Mouse (Mus musculus) urinary bladder, postnatal 36 days (tissue): ENCODE data around the gene Dnajc10.

Source experiments
- DNase-seq, 2 experiments: peaks; one replicate each; pipeline ENCODE4 v3.0.0; 2022; ENCODE audit warnings: low spot score in 2 of 2, mixed read lengths in 1 of 2

Gene Dnajc10

DNA sequence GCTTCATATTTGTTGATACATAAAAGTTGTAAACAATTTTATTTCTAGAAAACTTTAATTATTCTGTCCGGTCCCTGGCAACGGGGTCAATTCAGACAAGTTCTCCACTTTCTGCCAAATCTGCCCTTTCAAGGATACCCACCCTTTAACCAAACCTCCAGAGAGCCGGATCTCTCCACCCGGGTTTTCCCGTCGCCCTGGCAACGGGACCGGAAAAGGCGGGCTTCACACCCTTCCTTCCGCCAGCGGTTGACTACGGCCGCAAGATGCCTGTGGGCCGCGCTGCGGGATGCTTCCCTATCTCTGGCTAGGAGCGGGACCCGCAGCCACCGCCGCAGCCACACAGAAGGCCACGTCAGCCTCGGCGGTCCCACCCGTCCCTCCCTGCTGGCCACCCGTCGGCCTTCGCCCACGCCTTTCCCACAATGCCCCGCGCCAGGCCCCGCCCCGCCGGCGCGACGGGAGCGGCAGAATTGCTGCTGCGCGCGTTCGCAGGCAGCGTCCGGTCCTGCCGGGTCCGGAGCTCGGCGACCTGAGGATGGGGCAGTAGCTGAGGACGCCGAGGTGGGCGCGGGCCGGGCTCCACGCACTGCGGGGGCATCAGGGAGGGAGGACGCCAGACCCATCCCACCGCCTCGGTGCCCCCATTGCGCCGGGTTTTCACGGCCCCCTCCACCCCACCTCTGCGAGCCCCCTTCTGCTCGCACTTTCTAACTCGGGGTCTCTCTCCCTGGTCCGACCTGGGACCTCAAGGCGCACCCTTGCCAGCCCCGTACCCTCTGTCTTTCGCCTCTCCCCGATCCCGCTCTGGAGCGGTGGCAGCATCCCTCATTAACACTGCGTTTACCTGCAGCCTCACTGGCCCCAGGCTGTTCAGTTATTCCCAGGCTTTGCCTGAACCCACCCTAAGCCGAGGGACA, at the start of gene Dnajc10:
Dnajc10 (plus strand) TSS at position 225 of the 920 bp plus-strand sequence.
- peak; percentile 88 to 91 for DNase-seq

DNA sequence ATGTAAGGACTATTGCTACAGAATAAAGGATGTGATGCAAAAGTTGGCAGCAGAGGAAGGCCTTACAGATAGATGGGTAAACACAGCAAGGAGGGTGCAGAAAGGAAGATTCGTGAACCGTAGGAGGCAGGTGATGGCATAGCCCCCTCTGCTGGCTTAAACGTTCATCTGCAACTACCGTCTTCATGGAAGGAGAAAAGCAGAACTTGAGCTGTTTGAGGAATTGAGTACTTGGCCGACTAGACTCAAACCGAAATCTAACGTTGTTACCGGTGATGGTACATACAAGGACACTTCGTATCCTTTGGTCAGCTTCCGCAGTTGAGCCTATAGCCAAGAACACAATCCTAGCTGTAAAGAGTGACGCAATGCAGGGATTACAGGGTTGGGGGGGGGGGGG, 48.4 kb upstream of the Dnajc10 start:
- peak; percentile 24 to 55 for DNase-seq

DNA sequence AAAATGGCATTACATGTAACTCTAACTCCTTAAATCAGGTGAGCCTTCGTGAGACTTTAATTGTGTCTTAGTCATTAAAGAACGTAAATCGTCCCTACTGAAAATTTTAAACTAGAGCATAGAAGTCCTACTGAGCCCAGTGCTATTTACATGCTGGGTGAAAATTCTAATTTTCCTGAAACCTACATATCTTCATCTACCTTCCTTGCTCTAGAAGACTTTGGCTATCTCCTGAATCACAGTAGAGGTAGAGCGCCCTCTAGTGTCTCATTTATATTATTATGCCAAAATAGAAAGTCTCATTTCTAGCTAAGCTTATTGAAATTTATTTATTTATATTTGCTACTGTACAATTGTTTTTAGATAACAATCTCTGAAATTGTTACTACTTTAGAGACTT, 47.2 kb upstream of the Dnajc10 start:
- no peak for DNase-seq

DNA sequence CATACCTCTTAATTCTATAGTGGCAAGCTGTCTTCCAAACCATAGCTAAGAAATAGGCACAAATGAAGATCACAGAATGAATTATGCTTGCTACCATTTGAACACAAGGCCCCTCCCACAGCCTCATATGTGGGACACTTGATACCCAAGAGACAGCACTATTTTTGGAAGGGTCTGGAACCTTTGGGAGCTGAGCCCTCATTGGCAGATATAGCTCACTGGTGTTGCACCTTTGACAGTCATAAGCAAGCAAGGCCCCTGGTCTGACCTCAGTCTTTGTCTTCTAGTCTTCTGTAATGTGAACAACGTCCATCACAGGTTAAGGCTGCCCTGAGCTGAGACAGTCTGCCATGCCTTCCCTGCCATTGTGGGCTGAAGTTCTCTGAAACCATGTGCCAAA, 43.8 kb upstream of the Dnajc10 start:
- DNase-seq, result no peak

DNA sequence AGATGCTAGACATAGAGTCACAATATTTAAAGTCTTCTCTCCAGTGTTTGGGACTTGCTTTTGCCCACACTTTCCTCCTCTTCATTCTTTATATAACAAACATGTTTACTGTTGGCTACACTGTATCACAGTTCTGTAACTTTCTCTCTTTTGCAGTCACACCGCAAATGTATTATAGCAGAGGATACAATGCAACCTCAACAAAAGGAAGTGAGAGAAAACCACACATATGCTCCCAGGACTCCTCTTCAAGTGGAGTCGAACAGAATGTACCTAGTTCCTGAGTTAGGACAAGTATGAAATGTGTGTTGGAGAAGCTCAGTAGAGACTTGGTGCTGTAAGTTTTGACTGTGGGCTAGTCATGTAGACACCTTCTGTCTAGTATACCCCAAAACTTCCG, 42.2 kb upstream of the Dnajc10 start:
- DNase-seq, result no peak

DNA sequence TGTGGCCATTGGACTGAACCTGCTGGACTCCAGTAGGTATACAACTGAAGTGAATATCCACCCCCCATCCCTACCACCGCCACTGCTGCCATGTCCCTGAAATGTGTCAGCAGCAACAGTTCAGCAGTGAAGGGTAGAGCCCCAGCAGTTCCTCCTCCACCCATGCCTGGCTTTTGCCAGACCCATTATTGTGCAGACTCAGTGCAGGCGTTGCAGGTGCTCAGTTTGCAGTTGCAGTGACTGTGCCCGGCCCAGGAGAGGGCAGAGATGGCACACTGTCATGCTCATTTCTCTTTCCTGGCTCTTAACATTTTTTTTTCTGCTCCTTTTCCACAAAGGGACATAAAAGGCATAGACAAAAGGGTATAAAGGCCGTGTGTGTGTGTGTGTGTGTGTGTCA, 41.5 kb upstream of the Dnajc10 start:
- DNase-seq, result no peak

DNA sequence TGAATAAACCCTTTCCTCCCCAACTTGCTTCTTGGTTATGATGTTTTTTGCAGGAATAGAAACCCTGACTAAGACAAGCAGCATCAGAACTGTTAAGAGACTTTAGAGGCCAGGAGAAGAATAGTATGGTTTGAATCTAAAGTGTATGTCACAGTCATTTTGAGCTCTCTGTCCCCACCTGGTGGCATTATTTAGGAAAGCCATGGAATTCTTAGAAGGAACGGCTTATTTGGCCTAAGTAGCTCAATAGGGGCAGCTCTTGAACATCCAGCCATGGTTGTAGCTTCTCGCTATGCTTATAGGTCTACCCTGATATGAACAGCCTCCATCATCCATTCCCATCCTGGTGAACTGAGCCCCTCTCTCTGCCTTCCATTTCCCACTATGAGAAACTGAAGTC, 40.1 kb upstream of the Dnajc10 start:
- no peak for DNase-seq

DNA sequence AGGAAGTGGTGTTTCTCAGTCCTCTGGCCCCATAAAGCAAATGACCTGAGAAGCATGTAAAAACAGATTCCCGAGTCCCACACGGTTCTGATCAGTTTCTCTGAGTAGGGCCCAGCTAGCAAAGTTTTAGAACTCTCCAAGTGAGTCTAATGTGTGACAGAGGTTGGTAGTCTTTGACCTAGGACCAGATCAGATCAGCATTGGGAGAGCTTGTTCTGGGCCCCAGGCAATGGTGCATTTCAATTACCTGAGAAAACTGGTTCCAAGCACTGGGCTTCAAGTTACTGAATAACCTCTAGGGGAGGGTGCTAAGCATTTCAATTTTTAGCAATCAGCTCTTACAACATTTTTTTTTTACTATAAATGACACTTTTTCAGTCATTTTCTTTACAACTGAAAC, 33.1 kb upstream of the Dnajc10 start:
- DNase-seq, result no peak

DNA sequence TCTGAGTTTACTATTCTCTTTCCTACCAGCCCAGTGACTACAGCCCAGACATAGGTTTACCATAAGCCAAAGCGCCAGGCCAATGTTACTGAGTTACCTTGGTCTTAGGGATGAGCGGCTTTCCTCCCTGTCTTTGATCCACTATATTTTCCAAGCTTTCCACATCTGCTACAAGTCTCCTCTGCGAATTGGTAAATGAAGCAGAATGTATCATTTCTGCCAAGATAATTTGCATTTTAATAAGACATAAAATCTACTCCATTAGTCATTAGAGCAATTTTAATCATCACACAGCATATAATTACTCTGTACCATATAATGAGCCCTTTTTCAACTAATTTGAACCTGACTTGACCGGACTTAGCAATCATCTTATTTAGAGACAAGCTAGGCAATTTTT, 28.9 kb upstream of the Dnajc10 start:
- no peak for DNase-seq

DNA sequence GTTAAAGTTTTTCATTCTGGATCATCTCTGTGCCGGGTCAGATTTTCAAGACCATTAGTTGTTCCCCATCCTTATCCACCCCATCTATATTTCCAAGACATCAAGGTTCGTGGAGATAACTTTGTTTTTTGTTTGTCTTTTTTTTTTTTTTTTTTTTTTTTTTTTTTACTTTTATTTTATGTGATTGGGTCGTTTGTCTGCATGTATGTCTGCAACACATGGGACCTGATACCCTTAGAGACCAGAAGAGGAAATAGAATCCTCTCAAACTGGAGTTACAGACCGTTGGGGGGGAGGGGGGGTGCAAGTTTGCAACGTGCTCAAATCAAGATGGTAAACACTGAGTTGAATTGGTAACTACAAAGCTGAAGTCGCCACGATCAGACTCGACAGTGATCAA, 23.1 kb upstream of the Dnajc10 start, which contains the start of gene Prdx6b:
Prdx6b (plus strand) TSS at position 301 of the 400 bp plus-strand sequence.
- no peak for DNase-seq

DNA sequence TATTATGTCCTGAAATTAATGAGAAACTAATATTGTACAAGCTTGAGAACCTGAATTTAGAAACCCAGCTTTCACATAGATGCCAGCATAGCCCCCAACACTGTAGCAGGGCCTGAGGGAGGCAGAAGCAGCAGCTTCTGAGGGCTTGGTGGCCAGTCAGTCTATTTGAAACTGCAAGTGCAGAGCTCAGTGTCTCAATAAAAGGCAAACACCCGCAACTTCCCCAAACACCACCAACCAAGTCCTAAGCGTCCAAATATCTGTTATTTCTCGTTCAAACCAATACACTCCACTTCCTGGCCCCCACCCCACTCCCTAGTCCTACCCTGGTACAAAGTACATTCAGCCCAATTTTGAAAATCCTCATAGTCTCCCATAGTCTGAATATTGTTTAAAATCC, 16.9 kb upstream of the Dnajc10 start:
- no peak for DNase-seq

DNA sequence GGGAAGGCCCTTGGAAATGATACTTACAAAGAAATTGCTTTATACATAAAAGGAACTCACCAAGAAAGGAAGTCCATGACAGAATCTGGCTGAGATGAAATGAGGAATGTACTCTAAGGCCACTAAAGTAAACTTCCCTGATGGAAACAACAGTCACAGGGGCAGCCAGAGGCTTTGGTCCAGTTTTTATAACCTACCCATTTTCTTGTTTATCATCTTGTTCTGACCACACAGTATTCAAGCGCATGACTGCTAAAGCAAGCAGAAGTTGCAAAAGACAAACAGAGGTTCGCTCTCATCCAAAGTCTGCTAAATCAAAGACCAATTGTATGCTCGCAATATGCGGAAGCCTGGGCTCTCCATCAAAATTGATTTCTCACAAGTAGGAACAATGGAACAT, 14.5 kb upstream of the Dnajc10 start:
- no peak for DNase-seq

DNA sequence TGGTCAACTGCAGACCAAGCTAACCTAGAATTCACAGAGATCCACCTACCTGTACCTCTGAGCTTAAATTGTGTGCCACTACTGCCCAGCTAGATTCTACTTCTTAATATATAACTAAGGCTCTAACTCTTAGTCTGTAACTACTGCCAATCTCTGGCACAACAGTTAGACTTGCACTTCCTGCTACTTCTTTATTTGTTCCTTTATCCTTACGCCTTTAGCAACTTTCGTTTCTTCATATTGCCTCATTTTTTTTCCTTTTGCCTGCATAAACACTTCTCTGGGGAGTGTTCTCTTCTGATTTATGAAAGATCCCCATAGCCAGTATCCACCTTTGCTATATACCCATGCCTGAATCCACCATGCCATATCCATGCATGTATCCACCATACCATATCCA, 11.3 kb upstream of the Dnajc10 start:
- no peak for DNase-seq

DNA sequence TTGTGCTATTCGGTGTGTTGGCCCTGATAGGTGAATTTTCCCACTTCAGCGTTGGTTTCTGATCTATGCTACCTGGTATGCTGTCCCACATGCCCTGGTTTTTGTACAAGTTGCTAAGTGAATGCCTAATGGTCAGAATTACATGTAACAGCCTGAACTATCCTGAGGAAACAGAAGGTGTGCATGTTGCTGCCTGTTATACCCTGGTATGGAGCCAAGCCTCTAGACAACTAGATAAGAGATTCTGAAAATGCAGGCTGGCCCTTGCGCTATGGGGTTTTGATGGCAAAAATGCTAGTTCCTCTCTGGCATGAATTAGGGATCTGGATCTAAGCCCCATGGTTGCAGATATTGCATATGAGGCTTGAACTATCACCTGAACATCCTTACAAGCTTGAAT, 7.6 kb upstream of the Dnajc10 start:
- DNase-seq, result peak in 1 of 2 experiments; percentile 5

DNA sequence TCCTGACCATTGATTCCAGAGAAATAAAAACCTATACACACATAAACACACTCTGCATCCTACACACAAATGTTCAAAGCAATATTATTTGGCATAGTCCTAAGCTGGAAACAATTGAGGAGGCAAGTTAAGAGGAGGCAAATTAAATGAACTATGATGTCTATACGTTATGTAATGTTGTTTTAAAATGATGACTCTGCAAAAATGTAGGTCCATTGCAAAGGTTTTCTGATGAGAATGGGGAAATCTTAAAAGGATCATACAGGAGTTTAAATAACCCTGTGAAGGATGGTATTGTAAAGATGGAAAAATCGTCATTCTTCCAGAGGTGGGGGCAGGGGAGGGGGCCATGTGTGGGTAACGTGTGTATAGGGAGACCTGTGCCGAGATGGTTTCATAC, 5.5 kb upstream of the Dnajc10 start:
- DNase-seq, result no peak

DNA sequence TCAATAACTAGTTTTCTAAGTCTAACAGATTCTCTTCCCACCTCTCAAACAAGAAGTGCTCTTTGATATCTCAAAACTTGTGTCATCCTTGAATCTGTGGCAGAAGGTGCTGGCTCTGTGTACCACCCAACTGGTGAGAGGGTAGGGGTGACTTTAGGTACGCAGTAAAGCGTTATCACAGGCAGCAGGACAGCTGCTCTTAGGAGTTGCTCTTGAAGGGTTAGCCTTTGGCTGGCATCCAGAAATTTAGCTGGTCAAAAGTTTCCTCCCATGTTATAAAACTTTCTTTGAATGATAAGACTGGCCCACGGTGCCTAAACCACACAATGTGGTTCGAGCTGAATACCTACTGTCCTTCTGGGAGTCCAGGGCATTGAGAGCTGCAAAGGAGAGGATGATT, 4.5 kb upstream of the Dnajc10 start:
- DNase-seq, result no peak

DNA sequence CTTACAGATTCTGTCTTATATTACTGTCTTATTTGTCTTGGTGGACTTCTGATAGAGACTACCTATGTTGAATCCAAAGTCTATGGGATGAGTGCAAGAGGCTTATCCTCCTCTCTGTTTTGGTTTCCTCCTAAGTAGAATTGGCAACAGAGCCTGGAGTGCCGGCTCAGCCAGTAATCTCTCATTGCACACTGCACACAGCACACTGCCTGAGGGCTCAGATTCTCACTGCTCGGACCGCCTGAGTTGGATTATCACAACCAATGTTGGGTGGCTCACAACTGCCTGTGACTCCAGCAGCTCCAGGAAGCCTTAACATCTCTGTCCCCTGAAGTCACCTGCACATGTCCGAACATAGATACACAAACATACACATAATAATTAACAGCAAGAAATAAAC, 3.9 kb upstream of the Dnajc10 start:
- DNase-seq, result no peak

DNA sequence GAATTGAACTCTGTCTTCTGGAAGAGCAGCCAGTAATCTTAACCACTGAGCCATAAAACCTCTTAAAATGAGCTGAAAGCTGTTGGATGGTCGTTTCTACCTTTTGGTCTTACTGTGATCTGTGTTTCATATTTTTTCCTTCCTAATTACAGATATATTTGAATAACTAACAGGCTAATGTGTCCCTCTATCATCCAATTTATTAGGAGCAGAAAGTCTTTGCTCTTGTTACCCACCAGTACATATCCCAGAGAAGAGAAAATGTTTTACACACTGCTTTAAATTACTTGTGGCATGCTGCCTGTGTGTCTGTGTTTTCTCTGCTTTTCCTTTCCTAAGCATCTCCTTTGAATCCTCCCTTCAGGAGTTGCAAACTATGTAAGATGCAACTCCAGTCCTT, 1.1 kb upstream of the Dnajc10 start:
- no peak for DNase-seq

DNA sequence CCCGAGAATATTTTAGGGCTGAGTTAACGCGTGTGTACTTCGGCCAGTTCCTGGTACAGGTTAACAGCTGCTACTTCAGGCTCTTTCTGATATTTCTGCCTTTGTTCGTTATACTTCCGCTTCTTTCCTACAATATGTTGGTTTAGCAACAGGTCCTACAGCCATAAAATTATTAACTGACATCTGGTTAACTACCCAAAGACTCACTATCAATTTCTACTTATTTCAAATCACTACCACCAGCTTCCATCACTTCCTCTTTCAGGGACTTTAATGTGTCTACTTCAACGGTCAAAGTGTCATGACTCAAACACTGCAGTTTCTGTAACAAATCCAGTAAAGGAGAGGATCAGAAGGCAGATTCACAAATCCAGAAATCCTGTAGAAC, 418 bp upstream of the Dnajc10 start:
- DNase-seq, result no peak

DNA sequence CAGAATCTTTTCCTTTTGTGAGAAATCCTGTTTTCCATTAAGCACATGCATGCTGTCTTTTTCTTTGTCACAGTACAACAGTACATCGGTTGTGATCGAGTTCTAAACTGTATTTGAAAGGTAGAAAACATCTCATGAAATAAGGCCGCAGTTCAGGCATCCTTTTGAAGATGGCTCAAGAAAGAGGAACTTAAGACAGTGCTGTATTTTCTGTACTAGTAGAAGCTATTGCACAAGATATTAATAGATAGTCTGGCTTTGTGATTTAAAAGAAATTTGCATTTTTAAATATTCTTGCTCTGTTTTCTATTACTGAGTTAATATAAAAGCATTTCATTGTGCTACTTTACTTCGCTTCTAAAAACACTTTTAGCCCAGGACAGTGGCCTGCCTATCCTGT, 7.6 kb downstream of the Dnajc10 start:
- DNase-seq, result no peak

DNA sequence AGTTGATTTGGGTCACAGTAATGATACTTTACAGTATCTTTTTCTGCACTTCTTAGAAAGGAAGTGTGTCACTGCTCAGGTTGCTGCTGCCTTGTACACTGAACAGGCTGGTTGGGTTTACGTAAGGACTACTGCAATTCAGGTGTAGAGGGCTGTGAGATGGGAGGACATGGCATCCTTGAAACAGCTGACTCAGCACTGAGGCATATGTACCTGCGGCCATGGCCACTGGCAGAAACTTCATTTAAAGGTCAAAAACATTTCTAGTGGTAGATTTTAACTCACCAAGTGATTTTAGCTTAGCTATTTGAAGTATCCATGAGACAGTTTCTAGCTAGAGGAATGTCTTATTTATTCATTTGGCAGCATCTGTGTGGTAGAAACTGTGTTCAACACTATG, 10.5 kb downstream of the Dnajc10 start:
- DNase-seq, result no peak

DNA sequence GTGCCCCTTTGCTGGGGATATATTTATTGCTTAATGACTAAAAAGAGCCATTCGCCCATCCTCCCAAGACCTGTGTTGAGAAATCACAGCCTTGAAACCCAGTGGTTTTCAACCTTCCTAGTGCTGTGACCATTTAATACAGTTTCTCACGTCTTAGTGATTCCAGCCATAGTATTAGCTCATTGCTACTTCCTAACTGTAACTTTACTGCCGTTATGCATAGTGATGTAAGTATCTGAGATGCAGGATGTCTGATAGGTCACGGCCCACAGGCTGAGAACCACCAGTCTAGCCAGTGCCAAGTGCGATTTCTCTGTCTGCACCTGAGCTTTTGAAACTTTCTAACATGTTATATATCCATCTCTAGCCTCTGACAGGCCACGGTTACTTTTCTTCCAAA, 12.0 kb downstream of the Dnajc10 start:
- no peak for DNase-seq

DNA sequence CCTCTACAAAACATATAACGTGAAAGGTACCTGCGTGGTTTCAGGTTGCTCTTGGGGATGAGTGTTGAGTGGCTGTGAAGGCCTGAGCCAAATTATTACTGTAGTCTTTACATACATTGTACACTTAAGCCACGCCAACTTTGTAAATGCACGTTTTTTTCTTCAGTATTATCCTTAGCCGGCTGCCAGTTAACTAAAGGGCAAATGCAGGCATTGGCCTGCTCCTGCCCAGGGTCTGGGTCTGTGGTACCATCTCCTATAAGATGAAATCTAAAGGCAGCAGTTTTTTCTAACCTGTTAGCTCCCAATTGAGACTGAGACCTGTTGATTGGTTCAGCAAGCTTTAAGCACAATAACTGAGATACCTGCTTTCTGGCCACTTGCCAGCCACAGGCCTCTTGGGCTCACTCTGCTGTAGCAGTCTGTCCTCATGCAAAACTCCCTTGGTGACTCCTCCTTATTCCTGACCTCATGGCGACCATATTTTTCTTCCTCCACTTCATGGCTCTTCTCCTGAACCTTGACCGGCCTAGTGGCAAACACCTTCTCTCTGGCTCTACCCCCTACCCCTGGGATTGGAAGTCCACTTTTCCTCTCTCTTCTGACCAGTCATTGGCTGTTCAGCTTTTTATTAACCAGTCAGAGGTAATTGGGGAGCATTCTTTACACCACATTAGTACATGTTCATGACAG, 13.8 kb downstream of the Dnajc10 start:
- DNase-seq, result no peak
